Mouse (Mus musculus): ENCODE data around the gene Sh3bgrl. TPM values are rescaled to one million over a fixed set of nuclear protein-coding genes. Genes with fewer than 3 reads are reported as not detected.
A peak's percentile ranks its signal among the peaks of the same experiment; 100 is the strongest.

Sh3bgrl gene
- polyA plus RNA-seq, 1 experiment from 2014 or later = 127 TPM

GRCm38 (mm10) chrX:109087073-109087472 is 8.1 kb upstream of the Sh3bgrl start:
- no peaks in the 10 kb centered on the region for H3K36me3 ChIP-seq (ENCODE audit: insufficient read depth, low read length)
- ATAC-seq (no peak), DNase-seq (ENCODE audit: low spot score) (no peak)
- H3K9me3 ChIP-seq (ENCODE audit: low read length) = no peaks in the 10 kb centered on the region
- TF ChIP-seq EP300 (IDR thresholded peaks at IDR 0.05) (no peak), CTCF (IDR thresholded peaks at IDR 0.05) (no peak)
- H3K9ac ChIP-seq (replicated peaks; ENCODE audit: low read depth) = no peak overlapping the region
- H3K27ac ChIP-seq (ENCODE audit: low read length) = no peak overlapping the region
- no peaks in the 10 kb centered on the region for H3K4me1 ChIP-seq (ENCODE audit: insufficient read depth, low read depth, low read length)
- H3K4me2 ChIP-seq (replicated peaks; ENCODE audit: low read depth, low read length) = no peak overlapping the region
- H3K4me3 ChIP-seq (ENCODE audit: low read depth, low read length) = no peak overlapping the region
- H3K27me3 ChIP-seq (replicated peaks; ENCODE audit: insufficient read depth, low read length) = no peaks in the 10 kb centered on the region

- ATAC-seq = no peak; the same call in 1 of the 2 replicates
- H3K4me2 ChIP-seq (replicated peaks; ENCODE audit: low read depth, low read length) = peak overlapping the region; percentile 42
- 0 out of 2 replicates have a peak overlapping the region, but pooled peaks have one; percentile 19 for H3K9ac ChIP-seq (replicated peaks; ENCODE audit: low read depth)
- H3K36me3 ChIP-seq (ENCODE audit: insufficient read depth, low read length) = no peaks in the 10 kb centered on the region
- H3K4me1 ChIP-seq (ENCODE audit: insufficient read depth, low read depth, low read length) = no peaks in the 10 kb centered on the region
- TF ChIP-seq CTCF (IDR thresholded peaks at IDR 0.05) = no peak
- no peak for TF ChIP-seq EP300 (IDR thresholded peaks at IDR 0.05)
- no peaks in the 10 kb centered on the region for H3K27me3 ChIP-seq (replicated peaks; ENCODE audit: insufficient read depth, low read length)
- H3K27ac ChIP-seq (ENCODE audit: low read length) = peak overlapping the region; percentile 68; the same call in 1 of the 2 replicates
- no peak for DNase-seq (ENCODE audit: low spot score)
- WGBS = 11% methylated on average over 4 of the region's 4 CpGs
- H3K4me3 ChIP-seq (ENCODE audit: low read depth, low read length) = peak overlapping the region; percentile 58
- H3K9me3 ChIP-seq (ENCODE audit: low read length) = no peaks in the 10 kb centered on the region
Measured at GRCm38 (mm10) chrX:109094800-109095199, 365 bp upstream of the Sh3bgrl start.

- WGBS = 33% methylated on average over 1 of the region's 1 CpGs
- Histone ChIP-seq H3K4me1 (ENCODE audit: insufficient read depth, low read depth, low read length) (no peaks in the 10 kb centered on the region), H3K36me3 (ENCODE audit: insufficient read depth, low read length) (no peaks in the 10 kb centered on the region), H3K27me3 (replicated peaks; ENCODE audit: insufficient read depth, low read length) (no peaks in the 10 kb centered on the region), H3K4me3 (ENCODE audit: low read depth, low read length) (no peak overlapping the region), H3K9ac (replicated peaks; ENCODE audit: low read depth) (no peak overlapping the region), H3K27ac (ENCODE audit: low read length) (no peak overlapping the region), H3K4me2 (replicated peaks; ENCODE audit: low read depth, low read length) (peak overlapping the region; percentile 27), H3K9me3 (ENCODE audit: low read length) (no peaks in the 10 kb centered on the region)
- ATAC-seq (no peak), DNase-seq (ENCODE audit: low spot score) (no peak)
- TF ChIP-seq EP300 (IDR thresholded peaks at IDR 0.05) (no peak), CTCF (IDR thresholded peaks at IDR 0.05) (no peak)
Measured at GRCm38 (mm10) chrX:109098511-109098910, 3.3 kb downstream of the Sh3bgrl start.

GRCm38 (mm10) chrX:109100441-109100840 is 5.3 kb downstream of the Sh3bgrl start:
- no peaks in the 10 kb centered on the region for H3K27me3 ChIP-seq (replicated peaks; ENCODE audit: insufficient read depth, low read length)
- DNase-seq (ENCODE audit: low spot score) = no peak
- TF ChIP-seq CTCF (IDR thresholded peaks at IDR 0.05) (no peak), EP300 (IDR thresholded peaks at IDR 0.05) (no peak)
- no peak for ATAC-seq
- no peak overlapping the region for H3K9ac ChIP-seq (replicated peaks; ENCODE audit: low read depth)
- 90% methylated on average over 2 of the region's 2 CpGs for WGBS
- no peak overlapping the region for H3K4me3 ChIP-seq (ENCODE audit: low read depth, low read length)
- no peak overlapping the region for H3K4me2 ChIP-seq (replicated peaks; ENCODE audit: low read depth, low read length)
- H3K36me3 ChIP-seq (ENCODE audit: insufficient read depth, low read length) = no peaks in the 10 kb centered on the region
- no peaks in the 10 kb centered on the region for H3K4me1 ChIP-seq (ENCODE audit: insufficient read depth, low read depth, low read length)
- no peaks in the 10 kb centered on the region for H3K9me3 ChIP-seq (ENCODE audit: low read length)
- H3K27ac ChIP-seq (ENCODE audit: low read length) = no peak overlapping the region

- Histone ChIP-seq H3K36me3 (ENCODE audit: insufficient read depth, low read length) (no peaks in the 10 kb centered on the region), H3K4me1 (ENCODE audit: insufficient read depth, low read depth, low read length) (no peaks in the 10 kb centered on the region), H3K4me3 (ENCODE audit: low read depth, low read length) (no peak overlapping the region), H3K9ac (replicated peaks; ENCODE audit: low read depth) (no peak overlapping the region), H3K27me3 (replicated peaks; ENCODE audit: insufficient read depth, low read length) (no peaks in the 10 kb centered on the region), H3K4me2 (replicated peaks; ENCODE audit: low read depth, low read length) (no peak overlapping the region), H3K9me3 (ENCODE audit: low read length) (no peaks in the 10 kb centered on the region), H3K27ac (ENCODE audit: low read length) (no peak overlapping the region)
- WGBS = 11% methylated on average over 1 of the region's 1 CpGs
- DNase-seq (ENCODE audit: low spot score) (no peak), ATAC-seq (no peak)
- TF ChIP-seq EP300 (IDR thresholded peaks at IDR 0.05) = no peak
- no peak for TF ChIP-seq CTCF (IDR thresholded peaks at IDR 0.05)
Measured at GRCm38 (mm10) chrX:109108117-109108805, 13.1 kb downstream of the Sh3bgrl start.

- H3K27ac ChIP-seq (ENCODE audit: low read length) = no peak overlapping the region
- 79% methylated on average over 1 of the region's 1 CpGs for WGBS
- TF ChIP-seq CTCF (IDR thresholded peaks at IDR 0.05) (no peak), EP300 (IDR thresholded peaks at IDR 0.05) (no peak)
Measured at GRCm38 (mm10) chrX:109112885-109113284, 17.7 kb downstream of the Sh3bgrl start.

More at GRCm38 (mm10) chrX:109112885-109113284, 17.7 kb downstream of the Sh3bgrl start:
- Histone ChIP-seq H3K27me3 (replicated peaks; ENCODE audit: insufficient read depth, low read length) (no peaks in the 10 kb centered on the region), H3K4me2 (replicated peaks; ENCODE audit: low read depth, low read length) (no peak overlapping the region), H3K4me3 (ENCODE audit: low read depth, low read length) (no peak overlapping the region), H3K36me3 (ENCODE audit: insufficient read depth, low read length) (no peaks in the 10 kb centered on the region), H3K9ac (replicated peaks; ENCODE audit: low read depth) (no peak overlapping the region), H3K9me3 (ENCODE audit: low read length) (no peaks in the 10 kb centered on the region), H3K4me1 (ENCODE audit: insufficient read depth, low read depth, low read length) (no peaks in the 10 kb centered on the region)
- no peak for DNase-seq (ENCODE audit: low spot score)
- no peak for ATAC-seq

All from lung, postnatal 0 days (tissue).